Mouse (Mus musculus): ENCODE data around the gene Banp. TPM values are rescaled to one million over a fixed set of nuclear protein-coding genes. Genes with fewer than 3 reads are reported as not detected.

Banp gene
- polyA plus RNA-seq, 2 experiments, result 33.2 to 97.7 TPM

- H3K36me3 ChIP-seq (ENCODE audit: control insufficient read depth, insufficient read depth, low read length), result peaks cover 29% of the 10 kb centered on the region
- no peak overlapping the region for H3K9ac ChIP-seq (ENCODE audit: low read depth, low read length, severe bottlenecking)
- no peak overlapping the region for H3K4me3 ChIP-seq (replicated peaks; ENCODE audit: low read length)
- 70% methylated on average over 10 of the region's 10 CpGs for WGBS
- H3K4me2 ChIP-seq (replicated peaks; ENCODE audit: low read depth, low read length, severe bottlenecking), result no peak overlapping the region
- peaks cover 10% of the 10 kb centered on the region for H3K4me1 ChIP-seq (ENCODE audit: control insufficient read depth, insufficient read depth, low read length)
- ATAC-seq (ENCODE audit: low FRiP score, low read depth), result no peak
- no peak for DNase-seq (ENCODE audit: low spot score)
- H3K9me3 ChIP-seq (ENCODE audit: control insufficient read depth, low read length), result no peaks in the 10 kb centered on the region
- no peak overlapping the region for H3K27ac ChIP-seq (replicated peaks; ENCODE audit: low read depth, low read length)
- no peaks in the 10 kb centered on the region for H3K27me3 ChIP-seq (ENCODE audit: control insufficient read depth, insufficient read depth, low read length)
- TF ChIP-seq POLR2A (IDR thresholded peaks at IDR 0.05; ENCODE audit: borderline replicate concordance, extremely low read depth, insufficient read depth, insufficient read length), result no peak
Observed at GRCm38 (mm10) chr8:121954981-121955555, 5.5 kb downstream of the Banp start.

GRCm38 (mm10) chr8:121955825-121956500 lies 6.4 kb downstream of the Banp start:
- 68% methylated on average over 1 of the region's 1 CpGs for WGBS

GRCm38 (mm10) chr8:121958395-121958794 lies 8.8 kb downstream of the Banp start:
- ATAC-seq (ENCODE audit: low FRiP score, low read depth) (no peak), DNase-seq (ENCODE audit: low spot score) (no peak)
- H3K27ac ChIP-seq (replicated peaks; ENCODE audit: low read depth, low read length), result no peak overlapping the region
- no peak overlapping the region for H3K4me2 ChIP-seq (replicated peaks; ENCODE audit: low read depth, low read length, severe bottlenecking)
- H3K36me3 ChIP-seq (ENCODE audit: control insufficient read depth, insufficient read depth, low read length), result peaks cover 23% of the 10 kb centered on the region
- no peaks in the 10 kb centered on the region for H3K27me3 ChIP-seq (ENCODE audit: control insufficient read depth, insufficient read depth, low read length)
- TF ChIP-seq POLR2A (IDR thresholded peaks at IDR 0.05; ENCODE audit: borderline replicate concordance, extremely low read depth, insufficient read depth, insufficient read length), result no peak
- H3K9ac ChIP-seq (ENCODE audit: low read depth, low read length, severe bottlenecking), result no peak overlapping the region
- H3K9me3 ChIP-seq (ENCODE audit: control insufficient read depth, low read length), result no peaks in the 10 kb centered on the region
- 96% methylated on average over 1 of the region's 1 CpGs for WGBS
- H3K4me3 ChIP-seq (replicated peaks; ENCODE audit: low read length), result no peak overlapping the region
- no peaks in the 10 kb centered on the region for H3K4me1 ChIP-seq (ENCODE audit: control insufficient read depth, insufficient read depth, low read length)

More at GRCm38 (mm10) chr8:121955825-121956500, 6.4 kb downstream of the Banp start:
- no peaks in the 10 kb centered on the region for H3K27me3 ChIP-seq (ENCODE audit: control insufficient read depth, insufficient read depth, low read length)
- ATAC-seq (ENCODE audit: low FRiP score, low read depth), result no peak
- peaks cover 10% of the 10 kb centered on the region for H3K4me1 ChIP-seq (ENCODE audit: control insufficient read depth, insufficient read depth, low read length)
- no peak for DNase-seq (ENCODE audit: low spot score)
- no peaks in the 10 kb centered on the region for H3K9me3 ChIP-seq (ENCODE audit: control insufficient read depth, low read length)
- no peak overlapping the region for H3K27ac ChIP-seq (replicated peaks; ENCODE audit: low read depth, low read length)
- no peak overlapping the region for H3K4me2 ChIP-seq (replicated peaks; ENCODE audit: low read depth, low read length, severe bottlenecking)
- H3K9ac ChIP-seq (ENCODE audit: low read depth, low read length, severe bottlenecking), result no peak overlapping the region
- peaks cover 29% of the 10 kb centered on the region for H3K36me3 ChIP-seq (ENCODE audit: control insufficient read depth, insufficient read depth, low read length)
- no peak overlapping the region for H3K4me3 ChIP-seq (replicated peaks; ENCODE audit: low read length)
- TF ChIP-seq POLR2A (IDR thresholded peaks at IDR 0.05; ENCODE audit: borderline replicate concordance, extremely low read depth, insufficient read depth, insufficient read length), result no peak

GRCm38 (mm10) chr8:121962892-121963291 lies 13.3 kb downstream of the Banp start:
- H3K9me3 ChIP-seq (ENCODE audit: control insufficient read depth, low read length), result no peaks in the 10 kb centered on the region
- H3K27ac ChIP-seq (replicated peaks; ENCODE audit: low read depth, low read length), result no peak overlapping the region
- no peak for TF ChIP-seq POLR2A (IDR thresholded peaks at IDR 0.05; ENCODE audit: borderline replicate concordance, extremely low read depth, insufficient read depth, insufficient read length)
- H3K27me3 ChIP-seq (ENCODE audit: control insufficient read depth, insufficient read depth, low read length), result no peaks in the 10 kb centered on the region
- no peak for ATAC-seq (ENCODE audit: low FRiP score, low read depth)
- no peak overlapping the region for H3K4me3 ChIP-seq (replicated peaks; ENCODE audit: low read length)
- no peak overlapping the region for H3K4me2 ChIP-seq (replicated peaks; ENCODE audit: low read depth, low read length, severe bottlenecking)
- peaks cover 30% of the 10 kb centered on the region for H3K4me1 ChIP-seq (ENCODE audit: control insufficient read depth, insufficient read depth, low read length)
- no peaks in the 10 kb centered on the region for H3K36me3 ChIP-seq (ENCODE audit: control insufficient read depth, insufficient read depth, low read length)
- 89% methylated on average over 3 of the region's 3 CpGs for WGBS
- DNase-seq (ENCODE audit: low spot score), result no peak
- no peak overlapping the region for H3K9ac ChIP-seq (ENCODE audit: low read depth, low read length, severe bottlenecking)

GRCm38 (mm10) chr8:121964716-121965512 lies 15.4 kb downstream of the Banp start:
- H3K27me3 ChIP-seq (ENCODE audit: control insufficient read depth, insufficient read depth, low read length), result no peaks in the 10 kb centered on the region
- no peak overlapping the region for H3K4me3 ChIP-seq (replicated peaks; ENCODE audit: low read length)
- 74% methylated on average over 8 of the region's 8 CpGs for WGBS
- no peak for DNase-seq (ENCODE audit: low spot score)
- peaks cover 39% of the 10 kb centered on the region for H3K4me1 ChIP-seq (ENCODE audit: control insufficient read depth, insufficient read depth, low read length)
- H3K36me3 ChIP-seq (ENCODE audit: control insufficient read depth, insufficient read depth, low read length), result no peaks in the 10 kb centered on the region
- no peak overlapping the region for H3K9ac ChIP-seq (ENCODE audit: low read depth, low read length, severe bottlenecking)
- peak overlapping the region; percentile 46; the same call in 1 of the 2 replicates for H3K27ac ChIP-seq (replicated peaks; ENCODE audit: low read depth, low read length)
- no peak for TF ChIP-seq POLR2A (IDR thresholded peaks at IDR 0.05; ENCODE audit: borderline replicate concordance, extremely low read depth, insufficient read depth, insufficient read length)
- no peak overlapping the region for H3K4me2 ChIP-seq (replicated peaks; ENCODE audit: low read depth, low read length, severe bottlenecking)
- no peaks in the 10 kb centered on the region for H3K9me3 ChIP-seq (ENCODE audit: control insufficient read depth, low read length)
- ATAC-seq (ENCODE audit: low FRiP score, low read depth), result no peak
